Mouse (Mus musculus): Measurements from ENCODE around the gene Gm30083. TPM values are rescaled to one million over a fixed set of nuclear protein-coding genes. Genes with fewer than 3 reads are reported as not detected.

Gene Gm30083
- total and polyA plus RNA-seq, 3 experiments, result not detected

Other genes starting within 250 kb of the Gm30083 start
- gene Gdf10, start 91.6 kb downstream of the Gm30083 start, total RNA-seq (2012; rRNA removed), result not detected in 2 replicates
- not detected for gene Gdf10, start 91.6 kb downstream of the Gm30083 start, polyA plus RNA-seq (2012; ENCODE audit: insufficient read depth in 1 of 2, insufficient read length in 2 of 2, low read depth in 1 of 2, low replicate concordance in 2 of 2, missing spikeins in 1 of 2)
- gene Gdf2, start 74.1 kb downstream of the Gm30083 start, total RNA-seq (2012; rRNA removed), result not detected in 2 replicates
- gene Gdf2, start 74.1 kb downstream of the Gm30083 start, polyA plus RNA-seq (2012; ENCODE audit: insufficient read depth in 1 of 2, insufficient read length in 2 of 2, low read depth in 1 of 2, low replicate concordance in 2 of 2, missing spikeins in 1 of 2), result not detected
- not detected in 2 replicates for gene Rbp3, start 61.2 kb downstream of the Gm30083 start, total RNA-seq (2012; rRNA removed)
- gene Rbp3, start 61.2 kb downstream of the Gm30083 start, polyA plus RNA-seq (2012; ENCODE audit: insufficient read depth in 1 of 2, insufficient read length in 2 of 2, low read depth in 1 of 2, low replicate concordance in 2 of 2, missing spikeins in 1 of 2), result not detected
- gene Zfp488, start 36.4 kb downstream of the Gm30083 start, total RNA-seq (2012; rRNA removed), result not detected in 2 replicates
- not detected for gene Zfp488, start 36.4 kb downstream of the Gm30083 start, polyA plus RNA-seq (2012; ENCODE audit: insufficient read depth in 1 of 2, insufficient read length in 2 of 2, low read depth in 1 of 2, low replicate concordance in 2 of 2, missing spikeins in 1 of 2)
- not detected in 2 replicates for gene Gm5460, start 1.6 kb upstream of the Gm30083 start, total RNA-seq (2012; rRNA removed)
- gene Gm5460, start 1.6 kb upstream of the Gm30083 start, polyA plus RNA-seq (2012; ENCODE audit: insufficient read depth in 1 of 2, insufficient read length in 2 of 2, low read depth in 1 of 2, low replicate concordance in 2 of 2, missing spikeins in 1 of 2), result not detected
- not detected in 2 replicates for gene Antxrl, start 37.5 kb upstream of the Gm30083 start, total RNA-seq (2012; rRNA removed)
- not detected for gene Antxrl, start 37.5 kb upstream of the Gm30083 start, polyA plus RNA-seq (2012; ENCODE audit: insufficient read depth in 1 of 2, insufficient read length in 2 of 2, low read depth in 1 of 2, low replicate concordance in 2 of 2, missing spikeins in 1 of 2)
- gene Anxa8, start 70.8 kb upstream of the Gm30083 start, total RNA-seq (2012; rRNA removed), result not detected in 2 replicates
- not detected for gene Anxa8, start 70.8 kb upstream of the Gm30083 start, polyA plus RNA-seq (2012; ENCODE audit: insufficient read depth in 1 of 2, insufficient read length in 2 of 2, low read depth in 1 of 2, low replicate concordance in 2 of 2, missing spikeins in 1 of 2)
- gene A630023A22Rik, start 87.6 kb upstream of the Gm30083 start, total RNA-seq (2012; rRNA removed), result not detected in 2 replicates
- gene A630023A22Rik, start 87.6 kb upstream of the Gm30083 start, polyA plus RNA-seq (2012; ENCODE audit: insufficient read depth in 1 of 2, insufficient read length in 2 of 2, low read depth in 1 of 2, low replicate concordance in 2 of 2, missing spikeins in 1 of 2), result not detected
- gene Npy4r, start 137.3 kb upstream of the Gm30083 start, total RNA-seq (2012; rRNA removed), result not detected in 2 replicates
- gene Npy4r, start 137.3 kb upstream of the Gm30083 start, polyA plus RNA-seq (2012; ENCODE audit: insufficient read depth in 1 of 2, insufficient read length in 2 of 2, low read depth in 1 of 2, low replicate concordance in 2 of 2, missing spikeins in 1 of 2), result not detected
- gene Gprin2, start 186.5 kb upstream of the Gm30083 start, total RNA-seq (2012; rRNA removed), result under 0.01 and 0.03 TPM in 2 replicates
- under 1 TPM in 1 of 2 experiments, not detected in 1; 0.01 TPM for gene Gprin2, start 186.5 kb upstream of the Gm30083 start, polyA plus RNA-seq (2012; ENCODE audit: insufficient read depth in 1 of 2, insufficient read length in 2 of 2, low read depth in 1 of 2, low replicate concordance in 2 of 2, missing spikeins in 1 of 2)
- not detected in 2 replicates for gene Syt15, start 204.4 kb upstream of the Gm30083 start, total RNA-seq (2012; rRNA removed)
- gene Syt15, start 204.4 kb upstream of the Gm30083 start, polyA plus RNA-seq (2012; ENCODE audit: insufficient read depth in 1 of 2, insufficient read length in 2 of 2, low read depth in 1 of 2, low replicate concordance in 2 of 2, missing spikeins in 1 of 2), result under 1 TPM in 1 of 2 experiments, not detected in 1; 0.06 TPM